Mouse (Mus musculus) liver, adult 2 months (tissue): ENCODE results near the gene Galnt16. TPM values are rescaled to one million over a fixed set of nuclear protein-coding genes. Genes with fewer than 3 reads are reported as not detected.
A peak's percentile ranks its signal among the peaks of the same experiment; 100 is the strongest.

ENCODE experiments used
- DNase-seq: peaks from one replicate; pipeline ENCODE4 v3.0.0-alpha.2; 2011; ENCODE audit warnings: low read depth, low spot score; ENCODE audit errors: extremely low read depth
- H3K27ac ChIP-seq: fragments of 200-500 bp; replicated peaks from 2 replicates; pipeline ENCODE4 v1.5.1; 2012; ENCODE audit warnings: low read depth, mild to moderate bottlenecking, control low read depth, inconsistent platforms, low read length; ENCODE audit not compliant: insufficient read depth
- H3K27me3 ChIP-seq: fragments of 200-500 bp; 2 replicates; pipeline ENCODE4 v1.6.1; 2012; ENCODE audit warnings: mild to moderate bottlenecking, moderate library complexity, low read length, inconsistent platforms; ENCODE audit not compliant: control insufficient read depth, insufficient read depth
- H3K36me3 ChIP-seq: fragments of 200-500 bp; 2 replicates; pipeline ENCODE4 v1.6.1; 2012; ENCODE audit warnings: low read length, inconsistent platforms; ENCODE audit not compliant: control insufficient read depth, insufficient read depth
- H3K4me1 ChIP-seq: fragments of 200-500 bp; 2 replicates; pipeline ENCODE4 v1.6.1; 2011; ENCODE audit warnings: low read length; ENCODE audit not compliant: control insufficient read depth, insufficient read depth
- H3K4me3 ChIP-seq: fragments of 200-500 bp; 2 replicates; pipeline ENCODE4 v1.5.1; 2011; ENCODE audit warnings: low read depth, mild to moderate bottlenecking, control low read depth, low read length, moderate library complexity; ENCODE audit not compliant: insufficient read depth
- H3K79me2 ChIP-seq: fragments of 200-500 bp; 2 replicates; pipeline ENCODE4 v1.6.1; 2012; ENCODE audit warnings: inconsistent platforms, mild to moderate bottlenecking, low read length, moderate library complexity; ENCODE audit not compliant: control insufficient read depth, insufficient read depth
- H3K9ac ChIP-seq: fragments of 200-500 bp; 2 replicates; pipeline ENCODE4 v1.6.1; 2012; ENCODE audit warnings: low read depth, mild to moderate bottlenecking, control low read depth, inconsistent platforms, low read length
- CTCF ChIP-seq: fragments of 200-500 bp; IDR thresholded peaks from 2 replicates; pipeline ENCODE4 v1.5.1; 2011; ENCODE audit warnings: low read depth, low read length, control low read depth
- POLR2A ChIP-seq: fragments of 200-500 bp; IDR thresholded peaks from 2 replicates; pipeline ENCODE4 v1.6.1; 2011; ENCODE audit warnings: low read length, control low read depth; ENCODE audit not compliant: insufficient read depth; ENCODE audit errors: extremely low read depth
- WGBS: fragments of 180-500 bp; shearing (Covaris S2); methylation state at CpG from one replicate; pipeline ENCODE4 v1.1.7; 2018; 5-methylcytosine and 5-hydroxymethylcytosine counted together
- polyA plus RNA-seq: library from polyadenylated mRNA; depleted of rRNA; stranded (reverse); fragments of >200 nt; gene quantifications from 2 replicates; pipeline ENCODE4 v1.2.3, GENCODE M21; 2012; rRNA removed
- total RNA-seq: library from RNA; depleted of rRNA; stranded (reverse); fragments of >200 nt; gene quantifications from 2 replicates; pipeline ENCODE4 v1.2.3, GENCODE M21; 2014; rRNA removed

The Galnt16 gene
- total and polyA plus RNA-seq, 2 experiments: 0.02 TPM; not detected in 1

DNA sequence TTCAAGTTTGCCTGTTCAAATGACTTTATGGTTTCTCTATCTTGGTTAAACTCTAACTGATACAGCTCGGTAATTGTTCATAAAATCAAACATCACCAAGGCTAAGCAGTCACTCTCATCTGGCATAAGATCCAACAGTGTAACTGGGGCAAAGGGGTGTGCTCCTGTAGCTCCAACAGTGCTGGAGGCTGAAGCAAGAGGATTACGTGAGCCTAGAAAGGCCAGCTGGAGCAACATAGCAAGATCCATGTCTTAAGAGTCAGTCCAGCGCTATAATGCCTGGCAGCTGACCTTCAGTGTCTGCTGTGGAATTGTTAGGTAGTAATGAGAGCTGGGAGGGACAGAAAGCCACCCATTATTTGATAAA, 136.6 kb downstream of the Galnt16 start:
- Histone ChIP-seq H3K4me3 (no peak overlapping the region), H3K27ac (peak overlapping the region; percentile 41), H3K4me1 (peaks cover 16% of the 10 kb centered on the region), H3K36me3 (no peaks in the 10 kb centered on the region), H3K79me2 (peaks cover 21% of the 10 kb centered on the region; the same call in 1 of the 2 replicates), H3K27me3 (no peaks in the 10 kb centered on the region), H3K9ac (no peak overlapping the region)
- no peak for TF ChIP-seq POLR2A
- TF ChIP-seq CTCF: no peak
- WGBS: 23% methylated on average over 3 of the region's 3 CpGs
- peak; percentile 90 for DNase-seq

DNA sequence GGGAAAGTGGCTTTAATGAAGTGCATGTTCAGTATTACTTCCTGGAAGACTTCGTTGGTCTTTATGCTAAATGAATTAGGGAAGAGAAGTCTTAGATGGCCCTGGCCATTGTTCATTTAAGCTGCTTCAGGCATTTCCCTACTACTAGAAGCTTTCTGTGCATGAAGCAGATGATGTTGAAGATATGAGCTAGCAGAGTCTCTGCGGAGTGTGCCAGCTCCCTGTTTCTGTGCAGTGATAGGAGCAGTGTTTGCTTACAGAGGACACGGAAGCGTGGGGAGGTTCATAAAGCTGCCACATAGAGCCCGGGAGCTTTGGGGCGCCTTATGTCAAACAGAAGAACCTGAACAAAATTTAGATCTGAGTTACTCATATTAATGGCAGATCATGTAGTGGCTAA, 140.6 kb downstream of the Galnt16 start:
- no peak overlapping the region for H3K27ac ChIP-seq
- peaks cover 24% of the 10 kb centered on the region; the same call in 1 of the 2 replicates for H3K79me2 ChIP-seq
- DNase-seq: no peak
- H3K27me3 ChIP-seq: no peaks in the 10 kb centered on the region
- H3K4me3 ChIP-seq: no peak overlapping the region
- peaks cover 13% of the 10 kb centered on the region for H3K4me1 ChIP-seq
- H3K36me3 ChIP-seq: peaks cover 11% of the 10 kb centered on the region; the same call in 1 of the 2 replicates
- 69% methylated on average over 6 of the region's 6 CpGs for WGBS
- TF ChIP-seq CTCF (no peak), POLR2A (no peak)
- no peak overlapping the region for H3K9ac ChIP-seq

DNA sequence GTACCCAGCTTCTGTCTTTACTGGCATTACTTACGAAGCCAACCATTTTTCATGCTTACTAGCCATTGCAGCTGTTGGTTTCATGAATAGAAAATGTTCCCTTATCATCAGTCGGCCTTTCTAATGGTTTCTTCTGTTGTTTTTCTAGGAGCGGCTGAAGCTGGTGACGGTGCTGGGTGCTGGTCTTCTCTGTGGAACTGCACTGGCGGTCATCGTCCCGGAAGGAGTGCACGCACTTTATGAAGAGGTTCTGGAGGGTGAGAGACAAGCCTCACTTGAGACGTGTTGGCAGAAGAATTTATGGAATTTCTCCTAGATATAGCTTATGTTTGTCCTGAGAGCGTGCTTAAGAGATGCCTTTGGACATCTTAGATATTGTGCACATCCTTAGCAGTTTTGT, 144.2 kb downstream of the Galnt16 start:
- WGBS: 89% methylated on average over 10 of the region's 10 CpGs

DNA sequence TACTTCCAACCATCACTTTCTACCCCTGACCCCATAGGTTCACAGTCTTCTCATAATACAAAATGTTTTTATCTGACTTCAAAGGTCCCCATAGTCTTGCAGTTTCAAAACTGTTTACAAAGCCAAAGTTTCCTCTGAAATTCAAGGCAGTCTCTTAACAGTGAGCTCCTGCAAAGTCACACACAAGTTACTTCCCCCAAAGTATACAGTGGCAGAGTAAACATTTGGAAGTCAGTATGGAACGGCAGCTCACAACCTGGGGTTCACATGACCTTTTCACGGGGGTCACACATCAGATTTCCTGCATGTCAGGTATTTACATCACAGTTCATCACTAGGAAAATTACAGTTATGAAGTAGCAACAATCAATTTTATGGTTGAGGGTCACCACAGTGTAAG, 145.9 kb downstream of the Galnt16 start:
- Histone ChIP-seq H3K36me3 (peaks cover 30% of the 10 kb centered on the region), H3K4me3 (no peak overlapping the region), H3K79me2 (peaks cover 9% of the 10 kb centered on the region; the same call in 1 of the 2 replicates), H3K27me3 (no peaks in the 10 kb centered on the region), H3K4me1 (peaks cover 1% of the 10 kb centered on the region; the same call in 1 of the 2 replicates), H3K27ac (no peak overlapping the region), H3K9ac (no peak overlapping the region)
- 26% methylated on average over 2 of the region's 2 CpGs for WGBS
- no peak for TF ChIP-seq POLR2A
- no peak for TF ChIP-seq CTCF
- DNase-seq: no peak

More for the DNA sequence above, 144.2 kb downstream of the Galnt16 start:
- Histone ChIP-seq H3K36me3 (peaks cover 26% of the 10 kb centered on the region), H3K9ac (no peak overlapping the region), H3K4me1 (peaks cover under 1% of the 10 kb centered on the region; the same call in 1 of the 2 replicates), H3K27ac (no peak overlapping the region), H3K4me3 (no peak overlapping the region), H3K79me2 (peaks cover 13% of the 10 kb centered on the region; the same call in 1 of the 2 replicates), H3K27me3 (no peaks in the 10 kb centered on the region)
- DNase-seq: no peak
- TF ChIP-seq CTCF: no peak
- TF ChIP-seq POLR2A: no peak

DNA sequence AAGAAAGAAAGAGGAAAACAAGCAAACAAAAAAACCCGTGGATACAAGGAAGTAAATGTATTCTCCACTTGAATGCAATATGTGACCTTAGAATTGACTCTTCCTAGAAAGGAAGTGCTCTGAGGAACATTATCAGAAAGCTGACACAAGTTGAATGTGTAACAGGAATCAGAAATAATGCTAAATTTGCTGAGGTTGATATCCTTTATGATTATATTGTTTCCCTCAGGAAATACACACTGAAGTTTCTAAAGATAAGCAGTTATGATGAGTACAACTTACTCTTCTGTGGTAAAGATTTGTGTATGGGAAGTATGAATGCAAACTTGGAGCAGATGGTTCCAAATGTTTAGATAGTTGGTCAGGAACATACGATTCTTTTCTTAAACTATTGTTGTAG, 150.3 kb downstream of the Galnt16 start:
- 71% methylated on average over 2 of the region's 2 CpGs for WGBS
- Histone ChIP-seq H3K36me3 (peaks cover 26% of the 10 kb centered on the region), H3K4me3 (no peak overlapping the region), H3K9ac (no peak overlapping the region), H3K27me3 (no peaks in the 10 kb centered on the region), H3K27ac (no peak overlapping the region), H3K4me1 (peaks cover 1% of the 10 kb centered on the region; the same call in 1 of the 2 replicates), H3K79me2 (no peaks in the 10 kb centered on the region)
- DNase-seq: no peak
- TF ChIP-seq POLR2A (no peak), CTCF (no peak)

DNA sequence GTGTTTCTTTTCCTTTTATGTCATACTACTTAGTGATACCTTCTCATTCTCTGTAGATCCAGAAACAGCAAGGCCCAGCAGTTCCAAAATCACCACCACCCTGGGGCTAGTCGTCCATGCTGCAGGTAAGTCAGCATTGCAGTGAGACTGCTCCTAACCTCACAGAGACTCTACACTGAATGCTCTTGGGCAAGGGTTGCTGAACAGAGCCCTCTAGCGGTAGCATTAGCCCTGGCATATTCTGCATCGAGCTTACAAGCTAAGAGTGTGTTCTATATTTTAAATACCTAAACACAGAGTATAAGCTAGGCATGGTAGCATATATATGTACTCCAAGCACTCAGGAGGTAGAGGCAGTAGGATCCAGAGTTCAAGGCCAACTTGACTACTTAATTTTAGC, 155.1 kb downstream of the Galnt16 start:
- H3K9ac ChIP-seq: no peak overlapping the region
- H3K4me3 ChIP-seq: no peak overlapping the region
- 4% methylated on average over 3 of the region's 3 CpGs for WGBS
- peak; percentile 69 for DNase-seq
- no peaks in the 10 kb centered on the region for H3K79me2 ChIP-seq
- H3K27ac ChIP-seq: no peak overlapping the region
- no peak for TF ChIP-seq POLR2A
- peak; percentile 76 for TF ChIP-seq CTCF
- peaks cover 34% of the 10 kb centered on the region for H3K36me3 ChIP-seq
- no peaks in the 10 kb centered on the region for H3K4me1 ChIP-seq
- H3K27me3 ChIP-seq: no peaks in the 10 kb centered on the region

Other genes with a start within 250 kb of the Galnt16 start
- gene Dcaf5, start 81.7 kb upstream of the Galnt16 start, total RNA-seq: 7.7 and 8.1 TPM in 2 replicates
- gene Dcaf5, start 81.7 kb upstream of the Galnt16 start, polyA plus RNA-seq: 17.8 and 19.1 TPM in 2 replicates
- 8.0 and 9.8 TPM in 2 replicates for gene Exd2, start 55.2 kb upstream of the Galnt16 start, total RNA-seq
- 4.6 and 4.9 TPM in 2 replicates for gene Exd2, start 55.2 kb upstream of the Galnt16 start, polyA plus RNA-seq
- gene Slc39a9, start 125.6 kb downstream of the Galnt16 start, total RNA-seq: 20.7 and 20.8 TPM in 2 replicates
- gene Slc39a9, start 125.6 kb downstream of the Galnt16 start, polyA plus RNA-seq: 46.4 and 51.4 TPM in 2 replicates
- 17.6 and 20.4 TPM in 2 replicates for gene Erh, start 126.1 kb downstream of the Galnt16 start, total RNA-seq
- gene Erh, start 126.1 kb downstream of the Galnt16 start, polyA plus RNA-seq: 18.1 and 21.2 TPM in 2 replicates
- 0.07 TPM in 1 of 2 replicates, not detected in the other for gene Plekhd1, start 174.3 kb downstream of the Galnt16 start, total RNA-seq
- gene Plekhd1, start 174.3 kb downstream of the Galnt16 start, polyA plus RNA-seq: not detected in 2 replicates
- gene Ccdc177, start 242.4 kb downstream of the Galnt16 start, total RNA-seq: not detected in 2 replicates
- not detected in 2 replicates for gene Ccdc177, start 242.4 kb downstream of the Galnt16 start, polyA plus RNA-seq